Mouse (Mus musculus): ENCODE measurements at regions not wholly inside any gene's neighbourhood (a gene's known extent, or its start where the extent isn't known, plus 50 kb on each side); places are given as distances from the start of the nearest gene placed in this dataset.
A peak's percentile ranks its signal among the peaks of the same experiment; 100 is the strongest.

DNA sequence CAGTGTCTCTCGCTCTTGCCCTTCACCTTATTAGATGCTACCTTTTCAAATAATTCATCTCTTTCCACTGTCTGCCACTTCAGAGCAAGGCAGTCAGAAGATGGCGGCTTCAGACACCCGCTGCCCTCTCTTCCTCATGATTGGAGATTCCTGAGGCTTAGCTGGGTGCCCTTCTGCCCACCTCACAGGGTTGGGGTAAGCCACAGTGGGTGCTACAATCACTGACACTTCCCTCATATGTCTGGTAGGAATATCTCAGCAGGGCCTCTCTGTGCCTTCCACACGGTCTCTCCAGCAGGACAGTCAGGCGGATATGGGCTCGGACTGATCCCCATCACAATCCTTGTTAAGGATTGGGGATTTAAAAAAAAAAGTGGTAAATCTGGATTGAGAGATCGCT lies 53.2 kb upstream of the Rpl36-ps4 start:
- no peak overlapping the region for H3K4me3 ChIP-seq (ENCODE audit: low read depth, low read length)
- DNase-seq (ENCODE audit: low spot score), result no peak
- H3K4me1 ChIP-seq (ENCODE audit: control insufficient read depth, insufficient read depth, low read length), result no peaks in the 10 kb centered on the region
- no peak overlapping the region for H3K9ac ChIP-seq (ENCODE audit: low read length)
- 96% methylated on average over 7 of the region's 7 CpGs for WGBS
- H3K9me3 ChIP-seq (ENCODE audit: control insufficient read depth, low read length), result no peaks in the 10 kb centered on the region
- H3K27me3 ChIP-seq (ENCODE audit: control insufficient read depth, insufficient read depth, low read length), result no peaks in the 10 kb centered on the region
- H3K4me2 ChIP-seq (ENCODE audit: low read depth, severe bottlenecking), result no peak overlapping the region
- ATAC-seq (ENCODE audit: insufficient number of reproducible peaks, low FRiP score, low TSS enrichment, low read depth), result no peak
- no peaks in the 10 kb centered on the region for H3K36me3 ChIP-seq (ENCODE audit: control insufficient read depth, insufficient read depth, low read length)
- no peak overlapping the region for H3K27ac ChIP-seq (replicated peaks; ENCODE audit: low read depth, low read length)

DNA sequence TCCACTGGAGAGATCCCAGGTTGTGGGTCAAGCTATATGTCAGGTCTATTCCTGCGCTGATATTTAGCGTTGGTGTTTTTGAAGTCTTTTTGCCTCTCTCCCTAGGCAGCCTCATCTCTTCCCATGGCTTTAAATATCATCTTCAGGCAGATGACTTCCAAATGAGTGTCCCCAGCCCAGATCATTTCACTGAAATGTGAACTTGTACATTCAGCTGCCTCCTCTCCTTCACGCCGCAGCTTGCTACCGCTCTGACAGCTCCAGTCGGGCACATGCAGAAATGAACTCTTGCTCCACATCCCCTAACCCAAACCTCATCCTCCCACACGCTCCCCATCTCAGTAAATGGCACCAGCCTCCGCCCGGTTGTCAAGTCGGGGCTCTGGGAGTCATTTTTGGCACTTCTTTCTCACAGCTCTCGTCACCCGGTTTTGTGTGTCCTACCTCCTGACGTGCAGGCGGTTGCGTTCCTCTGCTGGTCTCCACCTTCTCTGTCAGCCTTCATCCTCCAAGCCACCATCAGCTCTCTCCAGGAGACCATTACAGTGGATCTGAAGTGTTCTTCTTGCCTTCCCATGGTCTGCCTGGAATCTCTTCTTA lies 54.0 kb upstream of the Rpl36-ps4 start:
- 82% methylated on average over 15 of the region's 15 CpGs for WGBS
- peak; percentile 18 for DNase-seq (ENCODE audit: low spot score)
- H3K27ac ChIP-seq (replicated peaks; ENCODE audit: low read depth, low read length), result no peak overlapping the region
- ATAC-seq (ENCODE audit: insufficient number of reproducible peaks, low FRiP score, low TSS enrichment, low read depth), result no peak
- H3K4me1 ChIP-seq (ENCODE audit: control insufficient read depth, insufficient read depth, low read length), result no peaks in the 10 kb centered on the region
- no peak overlapping the region for H3K4me2 ChIP-seq (ENCODE audit: low read depth, severe bottlenecking)
- H3K4me3 ChIP-seq (ENCODE audit: low read depth, low read length), result no peak overlapping the region
- H3K27me3 ChIP-seq (ENCODE audit: control insufficient read depth, insufficient read depth, low read length), result no peaks in the 10 kb centered on the region
- no peaks in the 10 kb centered on the region for H3K9me3 ChIP-seq (ENCODE audit: control insufficient read depth, low read length)
- H3K36me3 ChIP-seq (ENCODE audit: control insufficient read depth, insufficient read depth, low read length), result no peaks in the 10 kb centered on the region
- no peak overlapping the region for H3K9ac ChIP-seq (ENCODE audit: low read length)

DNA sequence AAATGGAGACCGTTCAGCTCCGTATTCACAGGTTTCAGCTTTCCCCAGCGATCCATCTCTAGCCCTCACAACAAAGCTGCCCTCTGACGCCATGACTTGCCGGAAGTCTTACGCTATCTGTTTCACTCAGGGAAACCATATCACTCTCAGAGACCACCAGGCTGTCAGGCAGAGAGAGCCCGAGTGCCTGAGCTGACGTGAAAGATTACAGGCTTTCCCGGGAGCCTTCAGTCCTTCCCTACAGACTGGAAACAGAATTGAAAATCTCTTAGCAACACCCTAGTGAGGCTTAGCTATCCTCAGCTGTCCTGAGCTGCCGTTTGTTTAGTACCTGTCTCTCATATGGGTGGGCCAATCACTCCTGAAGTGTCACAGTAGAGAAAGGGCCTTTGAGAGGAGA lies 54.6 kb upstream of the Rpl36-ps4 start:
- Histone ChIP-seq H3K27me3 (ENCODE audit: control insufficient read depth, insufficient read depth, low read length) (no peaks in the 10 kb centered on the region), H3K27ac (replicated peaks; ENCODE audit: low read depth, low read length) (no peak overlapping the region), H3K36me3 (ENCODE audit: control insufficient read depth, insufficient read depth, low read length) (no peaks in the 10 kb centered on the region), H3K9me3 (ENCODE audit: control insufficient read depth, low read length) (no peaks in the 10 kb centered on the region), H3K9ac (ENCODE audit: low read length) (no peak overlapping the region), H3K4me3 (ENCODE audit: low read depth, low read length) (no peak overlapping the region), H3K4me1 (ENCODE audit: control insufficient read depth, insufficient read depth, low read length) (no peaks in the 10 kb centered on the region), H3K4me2 (ENCODE audit: low read depth, severe bottlenecking) (no peak overlapping the region)
- DNase-seq (ENCODE audit: low spot score), result peak; percentile 17
- ATAC-seq (ENCODE audit: insufficient number of reproducible peaks, low FRiP score, low TSS enrichment, low read depth), result no peak
- WGBS, result 77% methylated on average over 10 of the region's 10 CpGs

DNA sequence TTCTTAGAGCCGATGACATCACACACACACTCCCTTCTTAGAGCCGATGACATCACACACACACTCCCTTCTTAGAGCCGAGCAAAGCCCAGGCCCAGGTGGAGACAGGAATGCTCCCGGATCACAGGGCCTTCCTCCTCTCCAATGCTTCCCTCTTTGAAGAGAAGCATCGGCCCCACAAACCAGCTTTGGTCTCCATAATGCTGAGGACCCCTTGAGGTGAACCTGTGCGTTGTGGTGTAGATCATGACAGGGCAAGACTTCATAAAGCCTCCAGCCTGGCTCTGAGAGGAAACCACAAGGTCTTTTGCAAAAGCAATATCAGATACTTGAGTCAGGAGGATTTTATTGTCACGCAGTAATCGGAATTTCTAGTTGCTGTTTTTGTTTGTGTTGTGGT lies 55.3 kb upstream of the Rpl36-ps4 start:
- no peaks in the 10 kb centered on the region for H3K27me3 ChIP-seq (ENCODE audit: control insufficient read depth, insufficient read depth, low read length)
- ATAC-seq (ENCODE audit: insufficient number of reproducible peaks, low FRiP score, low TSS enrichment, low read depth) (no peak), DNase-seq (ENCODE audit: low spot score) (peak; percentile 14)
- 86% methylated on average over 8 of the region's 8 CpGs for WGBS
- H3K4me2 ChIP-seq (ENCODE audit: low read depth, severe bottlenecking), result no peak overlapping the region
- no peaks in the 10 kb centered on the region for H3K36me3 ChIP-seq (ENCODE audit: control insufficient read depth, insufficient read depth, low read length)
- H3K9me3 ChIP-seq (ENCODE audit: control insufficient read depth, low read length), result no peaks in the 10 kb centered on the region
- H3K4me3 ChIP-seq (ENCODE audit: low read depth, low read length), result no peak overlapping the region
- H3K4me1 ChIP-seq (ENCODE audit: control insufficient read depth, insufficient read depth, low read length), result no peaks in the 10 kb centered on the region
- no peak overlapping the region for H3K27ac ChIP-seq (replicated peaks; ENCODE audit: low read depth, low read length)
- H3K9ac ChIP-seq (ENCODE audit: low read length), result no peak overlapping the region

DNA sequence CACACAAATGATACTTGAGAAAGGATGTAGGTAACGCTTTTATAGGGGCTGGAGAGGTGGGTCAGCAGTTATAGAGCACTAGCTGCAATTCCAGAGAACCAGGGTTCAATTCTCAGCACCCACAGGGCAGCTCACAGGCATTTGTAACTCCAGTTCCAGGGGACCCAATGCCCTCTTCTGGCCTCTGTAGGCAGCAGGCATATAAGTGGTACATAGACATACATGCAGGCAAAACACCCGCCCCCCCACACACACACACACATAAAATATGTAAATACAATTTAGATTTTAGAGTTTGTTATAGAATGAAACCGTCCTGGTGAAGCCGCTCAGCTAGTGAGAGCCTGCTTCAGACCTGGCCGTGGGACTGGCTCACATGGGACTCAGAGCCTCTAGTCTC lies 55.9 kb upstream of the Rpl36-ps4 start:
- Histone ChIP-seq H3K27ac (replicated peaks; ENCODE audit: low read depth, low read length) (no peak overlapping the region), H3K9ac (ENCODE audit: low read length) (no peak overlapping the region), H3K36me3 (ENCODE audit: control insufficient read depth, insufficient read depth, low read length) (no peaks in the 10 kb centered on the region), H3K4me2 (ENCODE audit: low read depth, severe bottlenecking) (no peak overlapping the region), H3K27me3 (ENCODE audit: control insufficient read depth, insufficient read depth, low read length) (no peaks in the 10 kb centered on the region), H3K4me3 (ENCODE audit: low read depth, low read length) (no peak overlapping the region), H3K4me1 (ENCODE audit: control insufficient read depth, insufficient read depth, low read length) (no peaks in the 10 kb centered on the region), H3K9me3 (ENCODE audit: control insufficient read depth, low read length) (no peaks in the 10 kb centered on the region)
- 83% methylated on average over 5 of the region's 5 CpGs for WGBS
- DNase-seq (ENCODE audit: low spot score) (peak; percentile 12), ATAC-seq (ENCODE audit: insufficient number of reproducible peaks, low FRiP score, low TSS enrichment, low read depth) (no peak)

DNA sequence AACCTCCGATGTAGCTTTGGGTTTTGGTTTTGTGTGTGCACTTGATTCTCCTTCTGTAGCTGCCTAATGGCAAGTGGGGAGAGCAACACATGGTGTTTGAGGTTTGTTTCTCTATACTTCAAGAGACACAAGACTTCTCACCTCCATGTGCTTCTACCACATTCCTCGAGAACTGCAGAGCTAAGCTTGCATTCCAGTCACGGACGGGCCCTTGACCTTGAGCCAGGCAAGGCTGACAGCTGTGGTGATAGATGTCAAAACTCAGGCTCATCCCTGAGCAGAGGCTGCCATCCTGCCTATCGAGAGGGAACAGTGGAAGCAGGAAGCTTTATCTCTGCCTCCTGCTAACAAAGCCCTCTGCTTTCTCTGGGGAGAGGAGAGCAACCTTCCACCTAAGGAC lies 59.2 kb upstream of the Rpl36-ps4 start:
- H3K9me3 ChIP-seq (ENCODE audit: control insufficient read depth, low read length), result no peaks in the 10 kb centered on the region
- ATAC-seq (ENCODE audit: insufficient number of reproducible peaks, low FRiP score, low TSS enrichment, low read depth) (no peak), DNase-seq (ENCODE audit: low spot score) (no peak)
- 58% methylated on average over 5 of the region's 5 CpGs for WGBS
- H3K4me2 ChIP-seq (ENCODE audit: low read depth, severe bottlenecking), result no peak overlapping the region
- H3K4me3 ChIP-seq (ENCODE audit: low read depth, low read length), result no peak overlapping the region
- H3K27me3 ChIP-seq (ENCODE audit: control insufficient read depth, insufficient read depth, low read length), result no peaks in the 10 kb centered on the region
- no peaks in the 10 kb centered on the region for H3K4me1 ChIP-seq (ENCODE audit: control insufficient read depth, insufficient read depth, low read length)
- no peaks in the 10 kb centered on the region for H3K36me3 ChIP-seq (ENCODE audit: control insufficient read depth, insufficient read depth, low read length)
- H3K9ac ChIP-seq (ENCODE audit: low read length), result no peak overlapping the region
- H3K27ac ChIP-seq (replicated peaks; ENCODE audit: low read depth, low read length), result no peak overlapping the region

DNA sequence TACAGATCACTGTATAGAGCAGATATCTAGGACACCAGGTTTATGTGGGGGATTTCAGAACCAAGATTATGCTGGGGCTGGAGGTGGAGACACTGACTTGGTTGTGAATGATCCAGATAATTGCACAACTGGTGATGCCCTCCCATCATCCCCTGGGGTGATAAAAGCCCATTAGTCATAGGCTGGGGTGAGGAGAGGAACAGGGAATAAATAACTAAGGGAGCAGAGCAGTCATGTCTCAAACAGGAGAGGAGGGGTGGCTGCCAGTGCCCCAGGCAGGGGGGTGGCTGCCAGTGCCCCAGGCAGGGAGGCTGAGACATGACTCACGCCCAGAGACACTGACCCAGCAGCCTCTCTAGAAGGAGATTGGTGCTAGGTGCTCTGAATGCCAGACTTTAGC lies 53.7 kb upstream of the Kcnk12 start:
- Histone ChIP-seq H3K4me2 (ENCODE audit: low read depth, severe bottlenecking) (no peak overlapping the region), H3K27me3 (ENCODE audit: control insufficient read depth, insufficient read depth, low read length) (no peaks in the 10 kb centered on the region), H3K27ac (replicated peaks; ENCODE audit: low read depth, low read length) (no peak overlapping the region), H3K4me1 (ENCODE audit: control insufficient read depth, insufficient read depth, low read length) (no peaks in the 10 kb centered on the region), H3K9me3 (ENCODE audit: control insufficient read depth, low read length) (peaks cover 3% of the 10 kb centered on the region; the same call in 1 of the 2 replicates), H3K9ac (ENCODE audit: low read length) (no peak overlapping the region), H3K36me3 (ENCODE audit: control insufficient read depth, insufficient read depth, low read length) (no peaks in the 10 kb centered on the region), H3K4me3 (ENCODE audit: low read depth, low read length) (no peak overlapping the region)
- DNase-seq (ENCODE audit: low spot score), result no peak
- ATAC-seq (ENCODE audit: insufficient number of reproducible peaks, low FRiP score, low TSS enrichment, low read depth), result no peak
- 47% methylated on average over 1 of the region's 1 CpGs for WGBS

DNA sequence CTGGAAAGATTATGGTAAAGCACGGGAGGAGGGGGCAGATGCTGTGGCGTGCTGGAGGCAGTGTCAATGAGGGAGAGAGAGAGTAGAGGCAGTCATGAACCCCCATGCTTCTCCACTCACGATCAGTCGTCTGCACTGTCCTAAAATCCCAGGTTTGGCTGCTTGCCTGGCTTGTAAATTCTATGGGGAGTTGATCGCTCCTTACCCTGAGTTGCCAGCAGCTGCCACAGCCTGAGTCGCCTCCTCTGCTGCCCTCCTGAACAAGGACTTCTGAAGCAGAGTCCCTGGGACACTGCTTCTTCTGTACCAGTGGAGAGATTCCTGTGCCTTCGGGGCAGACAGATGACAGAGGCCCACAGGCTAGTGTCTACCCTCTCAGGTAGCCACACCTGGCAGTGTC lies 52.1 kb upstream of the Kcnk12 start:
- H3K27ac ChIP-seq (replicated peaks; ENCODE audit: low read depth, low read length), result no peak overlapping the region
- H3K9ac ChIP-seq (ENCODE audit: low read length), result no peak overlapping the region
- ATAC-seq (ENCODE audit: insufficient number of reproducible peaks, low FRiP score, low TSS enrichment, low read depth) (no peak), DNase-seq (ENCODE audit: low spot score) (no peak)
- H3K4me1 ChIP-seq (ENCODE audit: control insufficient read depth, insufficient read depth, low read length), result no peaks in the 10 kb centered on the region
- no peaks in the 10 kb centered on the region for H3K27me3 ChIP-seq (ENCODE audit: control insufficient read depth, insufficient read depth, low read length)
- no peak overlapping the region for H3K4me2 ChIP-seq (ENCODE audit: low read depth, severe bottlenecking)
- H3K9me3 ChIP-seq (ENCODE audit: control insufficient read depth, low read length), result peaks cover 3% of the 10 kb centered on the region; the same call in 1 of the 2 replicates
- WGBS, result 87% methylated on average over 7 of the region's 7 CpGs
- no peak overlapping the region for H3K4me3 ChIP-seq (ENCODE audit: low read depth, low read length)
- no peaks in the 10 kb centered on the region for H3K36me3 ChIP-seq (ENCODE audit: control insufficient read depth, insufficient read depth, low read length)

DNA sequence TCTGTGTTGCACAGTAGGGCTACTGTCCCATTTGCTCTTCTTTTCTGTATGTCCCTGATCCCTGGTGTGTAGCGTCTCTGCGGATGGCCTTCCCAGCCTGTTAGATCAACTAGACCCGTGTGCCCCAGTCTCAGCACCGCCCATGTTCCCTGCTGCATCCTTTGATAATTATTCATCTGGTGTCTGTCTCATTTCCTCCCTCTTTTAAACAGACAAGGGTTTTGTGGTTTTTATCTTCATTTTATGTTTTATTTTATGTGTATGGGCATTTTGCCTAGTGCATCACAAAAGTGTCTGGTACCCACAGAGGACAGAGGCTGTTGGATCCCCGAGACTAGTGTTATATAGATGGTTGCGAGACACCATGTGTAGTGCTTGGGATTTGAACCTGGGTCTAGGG lies 51.6 kb upstream of the Kcnk12 start:
- WGBS, result 86% methylated on average over 6 of the region's 6 CpGs
- Histone ChIP-seq H3K27ac (replicated peaks; ENCODE audit: low read depth, low read length) (no peak overlapping the region), H3K9ac (ENCODE audit: low read length) (no peak overlapping the region), H3K4me1 (ENCODE audit: control insufficient read depth, insufficient read depth, low read length) (no peaks in the 10 kb centered on the region), H3K36me3 (ENCODE audit: control insufficient read depth, insufficient read depth, low read length) (no peaks in the 10 kb centered on the region), H3K27me3 (ENCODE audit: control insufficient read depth, insufficient read depth, low read length) (no peaks in the 10 kb centered on the region), H3K9me3 (ENCODE audit: control insufficient read depth, low read length) (peaks cover 2% of the 10 kb centered on the region; the same call in 1 of the 2 replicates), H3K4me2 (ENCODE audit: low read depth, severe bottlenecking) (no peak overlapping the region), H3K4me3 (ENCODE audit: low read depth, low read length) (no peak overlapping the region)
- DNase-seq (ENCODE audit: low spot score) (no peak), ATAC-seq (ENCODE audit: insufficient number of reproducible peaks, low FRiP score, low TSS enrichment, low read depth) (no peak)
